Mouse (Mus musculus): ENCODE data around the gene Rnf44. TPM values are rescaled to one million over a fixed set of nuclear protein-coding genes. Genes with fewer than 3 reads are reported as not detected.

Rnf44 gene
- polyA plus RNA-seq, 1 experiment from 2014 or later, result 92.7 TPM

DNA sequence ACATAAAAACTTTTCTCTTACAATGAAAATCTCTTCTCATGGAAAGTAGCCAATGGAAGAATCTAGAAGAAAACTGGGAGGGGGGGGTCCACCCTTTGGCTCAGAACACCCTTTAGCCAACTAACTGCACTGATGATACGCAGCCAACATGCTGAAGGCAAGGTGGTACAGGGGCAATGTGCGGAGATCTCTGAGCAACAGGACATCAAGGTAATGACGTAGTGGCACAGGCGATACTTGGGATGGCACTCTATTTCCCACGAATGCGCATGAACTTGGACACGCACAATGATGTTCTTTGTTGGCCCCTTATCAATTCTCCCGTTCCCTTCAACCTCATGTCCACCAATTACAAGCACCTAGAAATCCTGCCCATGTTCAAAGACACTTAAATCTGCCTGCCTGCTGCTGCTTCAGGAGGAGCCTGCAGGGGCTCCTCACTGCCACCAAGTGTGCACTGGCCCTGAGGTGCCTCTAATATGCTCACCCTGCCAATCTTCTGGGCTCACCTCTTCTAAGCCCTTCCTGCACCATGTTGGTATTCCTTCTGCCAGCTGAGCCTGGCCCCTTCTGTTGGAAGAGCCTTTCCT lies 3.5 kb downstream of the Rnf44 start:
- peaks cover 30% of the 10 kb centered on the region for H3K4me1 ChIP-seq (ENCODE audit: control insufficient read depth, insufficient read depth, low read length)
- H3K9ac ChIP-seq (ENCODE audit: low read depth, low read length), result no peak overlapping the region

DNA sequence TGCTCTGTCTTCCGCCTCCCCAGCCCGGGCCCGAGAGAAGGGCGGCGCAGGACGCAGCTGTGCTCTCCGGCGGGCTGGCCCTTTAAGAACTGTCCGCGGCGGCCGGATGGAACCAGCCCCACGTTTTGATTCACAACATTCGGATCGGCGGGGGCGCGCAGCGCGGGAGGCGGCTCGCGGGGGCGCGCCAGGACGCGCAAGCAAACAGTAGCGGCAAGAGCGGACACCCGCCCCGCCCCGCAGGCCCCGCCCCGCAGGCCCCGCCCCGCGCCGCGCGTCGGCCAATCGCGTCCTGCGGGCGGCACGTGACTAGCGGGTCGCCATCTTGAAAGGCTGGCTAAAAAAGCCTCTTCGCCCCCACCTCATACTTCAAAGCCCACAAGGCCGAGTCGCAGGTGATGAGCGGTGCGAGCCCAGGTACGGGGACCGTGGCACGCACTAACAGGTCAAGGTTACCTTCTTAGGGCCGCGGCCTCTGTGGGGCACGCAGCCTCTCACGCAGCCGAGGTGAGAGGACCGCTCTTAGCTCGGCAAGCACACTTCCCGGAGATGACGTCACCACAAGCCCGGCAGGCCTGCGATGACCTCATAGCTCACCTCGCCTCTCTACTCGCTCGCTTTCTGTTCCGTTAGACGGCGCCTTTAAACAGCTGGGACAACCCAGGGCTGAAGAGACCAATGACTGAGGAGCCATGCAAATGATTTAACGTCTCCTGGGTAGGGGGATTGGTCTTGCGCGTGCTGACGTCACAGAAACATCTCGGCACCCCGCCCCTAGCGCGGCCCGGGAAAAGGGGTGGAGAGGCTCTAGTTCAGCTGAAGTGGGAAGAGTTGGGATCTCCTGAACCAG lies 5.9 kb downstream of the Rnf44 start:
- Histone ChIP-seq H3K4me3 (ENCODE audit: low read length) (peak overlapping the region; percentile 82), H3K9ac (ENCODE audit: low read depth, low read length) (peak overlapping the region; percentile 95), H3K4me2 (replicated peaks; ENCODE audit: low read depth, low read length) (peak overlapping the region; percentile 81), H3K9me3 (ENCODE audit: control insufficient read depth, low read length) (no peaks in the 10 kb centered on the region), H3K4me1 (ENCODE audit: control insufficient read depth, insufficient read depth, low read length) (peaks cover 41% of the 10 kb centered on the region), H3K27ac (ENCODE audit: low read depth, low read length) (peak overlapping the region; percentile 95), H3K36me3 (ENCODE audit: control insufficient read depth, insufficient read depth, low read length) (peaks cover 21% of the 10 kb centered on the region), H3K27me3 (ENCODE audit: control insufficient read depth, insufficient read depth, low read length) (no peaks in the 10 kb centered on the region)
- whole genome bisulfite sequencing, result under 1% methylated on average over 64 of the region's 82 CpGs
- ATAC-seq (ENCODE audit: low FRiP score, low TSS enrichment), result peak; percentile 87

More for the DNA sequence above, 3.5 kb downstream of the Rnf44 start:
- H3K4me2 ChIP-seq (replicated peaks; ENCODE audit: low read depth, low read length), result no peak overlapping the region
- H3K27ac ChIP-seq (ENCODE audit: low read depth, low read length), result no peak overlapping the region
- H3K36me3 ChIP-seq (ENCODE audit: control insufficient read depth, insufficient read depth, low read length), result no peaks in the 10 kb centered on the region
- H3K27me3 ChIP-seq (ENCODE audit: control insufficient read depth, insufficient read depth, low read length), result no peaks in the 10 kb centered on the region
- H3K9me3 ChIP-seq (ENCODE audit: control insufficient read depth, low read length), result no peaks in the 10 kb centered on the region
- 96% methylated on average over 8 of the region's 8 CpGs for whole genome bisulfite sequencing
- no peak overlapping the region for H3K4me3 ChIP-seq (ENCODE audit: low read length)
- ATAC-seq (ENCODE audit: low FRiP score, low TSS enrichment), result no peak

DNA sequence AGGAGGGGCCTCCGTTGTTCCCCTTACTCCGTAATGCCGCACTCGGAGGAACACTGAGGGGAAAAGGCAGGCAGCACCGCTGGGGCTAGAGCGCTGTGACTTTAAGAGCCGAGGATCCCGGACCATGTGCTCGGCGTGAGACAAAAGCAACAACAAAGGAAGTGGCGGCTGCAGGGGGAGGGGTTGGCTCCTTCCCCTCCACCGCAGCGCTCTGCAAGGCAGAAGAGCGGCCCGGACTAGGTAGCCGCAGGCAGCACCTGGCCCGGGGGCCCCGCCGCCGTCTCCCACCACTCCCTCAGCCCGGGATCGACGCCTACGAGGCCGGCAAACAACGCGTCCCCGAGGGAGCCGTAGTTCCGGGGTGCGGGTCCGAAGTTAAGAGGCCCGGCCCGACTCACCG lies 6.6 kb downstream of the Rnf44 start:
- ATAC-seq (ENCODE audit: low FRiP score, low TSS enrichment), result peak; percentile 63
- no peaks in the 10 kb centered on the region for H3K9me3 ChIP-seq (ENCODE audit: control insufficient read depth, low read length)
- peak overlapping the region; percentile 94 for H3K27ac ChIP-seq (ENCODE audit: low read depth, low read length)
- no peaks in the 10 kb centered on the region for H3K27me3 ChIP-seq (ENCODE audit: control insufficient read depth, insufficient read depth, low read length)
- under 1% methylated on average over 34 of the region's 35 CpGs for WGBS
- H3K4me3 ChIP-seq (ENCODE audit: low read length), result peak overlapping the region; percentile 82
- H3K4me2 ChIP-seq (replicated peaks; ENCODE audit: low read depth, low read length), result peak overlapping the region; percentile 81
- H3K36me3 ChIP-seq (ENCODE audit: control insufficient read depth, insufficient read depth, low read length), result peaks cover 28% of the 10 kb centered on the region
- peaks cover 36% of the 10 kb centered on the region for H3K4me1 ChIP-seq (ENCODE audit: control insufficient read depth, insufficient read depth, low read length)
- H3K9ac ChIP-seq (ENCODE audit: low read depth, low read length), result peak overlapping the region; percentile 95

DNA sequence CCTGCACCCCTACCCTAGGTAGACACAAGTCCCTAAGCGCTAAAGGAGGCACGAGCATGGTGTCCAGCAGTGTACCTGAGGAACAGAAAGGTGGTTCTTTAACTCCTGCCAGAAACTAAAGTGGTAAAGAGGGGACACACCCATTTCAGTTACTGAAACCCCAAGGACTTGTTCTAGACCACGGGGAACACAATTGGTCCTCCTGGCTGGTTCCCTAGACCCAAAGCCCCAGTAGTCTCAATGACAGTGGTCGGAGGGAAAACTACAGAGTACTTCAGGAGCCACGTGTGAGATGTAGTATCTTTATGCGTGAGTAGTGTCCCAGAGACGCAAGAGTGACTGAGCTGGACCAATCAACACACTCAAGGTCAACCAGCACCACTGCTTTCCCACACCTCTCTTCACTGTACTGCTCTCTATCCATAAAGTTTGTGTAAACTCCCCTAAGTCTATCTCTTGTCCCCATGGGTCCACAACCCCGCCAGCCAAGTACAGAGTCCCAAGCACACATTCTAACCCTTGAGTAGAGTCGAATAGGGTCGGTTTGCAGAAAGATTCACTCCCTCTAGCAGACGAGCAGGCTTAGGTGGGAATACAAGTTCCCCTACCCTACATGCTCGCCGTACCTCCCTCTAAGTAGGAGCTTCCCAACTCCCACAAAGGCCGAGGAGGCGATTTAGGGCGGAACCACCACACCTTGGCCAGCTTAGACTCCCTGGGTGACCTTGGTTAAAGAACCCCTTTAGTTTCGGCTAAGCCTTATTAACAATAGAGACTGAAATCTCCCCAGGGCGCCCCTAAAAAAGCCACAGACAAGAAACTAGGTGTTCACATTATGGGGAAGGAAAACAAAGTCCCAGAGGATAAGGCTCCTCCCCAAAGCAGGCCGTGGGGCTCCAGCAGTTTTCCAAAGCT lies 7.3 kb downstream of the Rnf44 start:
- no peak for ATAC-seq (ENCODE audit: low FRiP score, low TSS enrichment)
- H3K4me1 ChIP-seq (ENCODE audit: control insufficient read depth, insufficient read depth, low read length), result peaks cover 29% of the 10 kb centered on the region
- peak overlapping the region; percentile 95 for H3K9ac ChIP-seq (ENCODE audit: low read depth, low read length)
- peak overlapping the region; percentile 82 for H3K4me3 ChIP-seq (ENCODE audit: low read length)
- no peaks in the 10 kb centered on the region for H3K9me3 ChIP-seq (ENCODE audit: control insufficient read depth, low read length)
- peak overlapping the region; percentile 81 for H3K4me2 ChIP-seq (replicated peaks; ENCODE audit: low read depth, low read length)
- 5% methylated on average over 19 of the region's 19 CpGs for WGBS
- no peaks in the 10 kb centered on the region for H3K27me3 ChIP-seq (ENCODE audit: control insufficient read depth, insufficient read depth, low read length)
- H3K36me3 ChIP-seq (ENCODE audit: control insufficient read depth, insufficient read depth, low read length), result peaks cover 35% of the 10 kb centered on the region
- peak overlapping the region; percentile 94 for H3K27ac ChIP-seq (ENCODE audit: low read depth, low read length)

DNA sequence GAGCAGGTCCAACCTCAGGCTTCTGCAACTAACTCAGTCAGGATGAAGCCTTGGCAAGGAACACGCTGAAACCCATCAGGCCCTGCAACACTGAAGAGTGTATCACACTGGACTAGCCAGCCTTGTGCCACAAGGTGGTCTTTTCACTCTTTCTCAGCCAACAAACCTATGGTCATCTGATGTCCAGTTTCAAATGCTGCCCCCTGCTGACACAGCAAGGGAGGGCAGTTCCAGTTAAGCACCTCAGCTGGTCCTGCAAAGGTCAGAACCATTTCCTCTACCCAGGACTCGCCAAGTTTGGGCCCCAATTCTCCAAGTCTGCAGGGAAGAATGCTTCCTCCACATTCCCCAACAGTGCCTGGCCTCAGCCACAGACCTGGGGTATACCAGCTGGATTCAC lies 8.5 kb downstream of the Rnf44 start:
- H3K4me2 ChIP-seq (replicated peaks; ENCODE audit: low read depth, low read length), result peak overlapping the region; percentile 81
- H3K27me3 ChIP-seq (ENCODE audit: control insufficient read depth, insufficient read depth, low read length), result no peaks in the 10 kb centered on the region
- H3K9ac ChIP-seq (ENCODE audit: low read depth, low read length), result no peak overlapping the region; the same call in 1 of the 2 replicates
- H3K36me3 ChIP-seq (ENCODE audit: control insufficient read depth, insufficient read depth, low read length), result peaks cover 47% of the 10 kb centered on the region
- peaks cover 32% of the 10 kb centered on the region for H3K4me1 ChIP-seq (ENCODE audit: control insufficient read depth, insufficient read depth, low read length)
- H3K27ac ChIP-seq (ENCODE audit: low read depth, low read length), result no peak overlapping the region
- no peak for ATAC-seq (ENCODE audit: low FRiP score, low TSS enrichment)
- WGBS, result 37% methylated on average over 2 of the region's 2 CpGs
- no peaks in the 10 kb centered on the region for H3K9me3 ChIP-seq (ENCODE audit: control insufficient read depth, low read length)
- peak overlapping the region; percentile 82 for H3K4me3 ChIP-seq (ENCODE audit: low read length)

DNA sequence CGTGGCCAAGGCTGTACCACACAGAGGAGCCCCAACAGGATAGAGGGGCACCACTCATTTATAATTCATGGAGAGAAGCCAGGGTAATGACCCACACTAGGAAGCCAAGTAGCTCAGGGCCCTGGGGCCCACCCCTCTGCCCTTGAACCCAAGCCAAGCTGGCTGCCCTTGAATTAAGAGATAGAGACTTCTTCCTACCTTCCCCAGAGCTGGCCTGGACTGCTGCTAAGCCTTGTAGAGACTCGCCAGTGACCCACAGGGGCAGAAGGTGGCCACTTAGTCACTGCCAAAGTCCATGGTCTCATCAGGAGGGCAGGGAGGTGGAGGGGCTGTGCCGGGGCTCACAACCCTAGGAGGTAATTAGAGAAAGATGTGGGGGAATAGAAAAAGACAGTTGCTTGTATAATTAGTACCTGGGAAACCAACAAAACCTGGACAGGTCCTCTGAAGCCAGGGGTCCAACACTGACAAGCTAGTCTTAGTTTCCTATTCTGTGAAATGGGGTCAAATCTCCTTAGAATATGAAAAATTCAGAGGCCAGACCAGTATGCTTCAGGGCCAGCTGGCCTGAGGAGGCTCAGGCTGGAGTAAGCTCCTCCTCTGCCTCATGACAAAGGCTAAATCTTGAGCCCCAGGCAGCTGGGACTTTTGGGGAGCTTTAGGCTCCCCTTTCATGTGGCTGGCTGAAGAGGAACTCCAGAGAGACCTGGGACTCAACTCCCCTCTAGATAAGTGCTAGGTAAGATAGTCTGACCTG lies 9.4 kb downstream of the Rnf44 start:
- H3K9me3 ChIP-seq (ENCODE audit: control insufficient read depth, low read length), result no peaks in the 10 kb centered on the region
- peaks cover 54% of the 10 kb centered on the region for H3K36me3 ChIP-seq (ENCODE audit: control insufficient read depth, insufficient read depth, low read length)
- H3K4me2 ChIP-seq (replicated peaks; ENCODE audit: low read depth, low read length), result peak overlapping the region; percentile 81; the same call in 1 of the 2 replicates
- H3K9ac ChIP-seq (ENCODE audit: low read depth, low read length), result peak overlapping the region; percentile 29; the same call in 1 of the 2 replicates
- H3K27me3 ChIP-seq (ENCODE audit: control insufficient read depth, insufficient read depth, low read length), result no peaks in the 10 kb centered on the region
- H3K27ac ChIP-seq (ENCODE audit: low read depth, low read length), result no peak overlapping the region
- peaks cover 32% of the 10 kb centered on the region for H3K4me1 ChIP-seq (ENCODE audit: control insufficient read depth, insufficient read depth, low read length)
- 74% methylated on average over 3 of the region's 3 CpGs for WGBS
- no peak for ATAC-seq (ENCODE audit: low FRiP score, low TSS enrichment)
- no peak overlapping the region for H3K4me3 ChIP-seq (ENCODE audit: low read length)

DNA sequence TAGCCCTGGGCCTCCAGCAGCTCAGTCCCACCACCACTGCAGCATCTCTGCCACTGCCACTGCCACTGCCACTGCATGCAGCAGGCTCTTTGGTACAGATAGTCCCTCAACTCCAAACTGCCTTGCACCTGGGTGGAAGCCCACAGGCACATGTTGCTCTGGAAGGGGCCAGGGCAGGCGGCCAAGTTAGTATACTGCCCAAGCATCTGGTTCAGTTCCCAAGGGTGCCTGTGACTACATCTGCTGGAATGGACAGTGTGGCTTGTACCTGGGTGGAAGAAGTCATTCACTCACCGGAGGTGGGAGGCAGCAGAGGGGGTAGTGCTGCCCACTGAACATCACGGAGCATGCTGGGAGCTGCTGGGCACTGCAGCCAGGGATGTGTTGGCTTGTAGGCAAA lies 10.4 kb downstream of the Rnf44 start:
- Histone ChIP-seq H3K36me3 (ENCODE audit: control insufficient read depth, insufficient read depth, low read length) (peaks cover 62% of the 10 kb centered on the region), H3K27ac (ENCODE audit: low read depth, low read length) (no peak overlapping the region), H3K9me3 (ENCODE audit: control insufficient read depth, low read length) (no peaks in the 10 kb centered on the region), H3K4me3 (ENCODE audit: low read length) (no peak overlapping the region), H3K9ac (ENCODE audit: low read depth, low read length) (no peak overlapping the region), H3K27me3 (ENCODE audit: control insufficient read depth, insufficient read depth, low read length) (no peaks in the 10 kb centered on the region), H3K4me2 (replicated peaks; ENCODE audit: low read depth, low read length) (no peak overlapping the region), H3K4me1 (ENCODE audit: control insufficient read depth, insufficient read depth, low read length) (peaks cover 26% of the 10 kb centered on the region)
- 89% methylated on average over 3 of the region's 3 CpGs for WGBS
- no peak for ATAC-seq (ENCODE audit: low FRiP score, low TSS enrichment)

DNA sequence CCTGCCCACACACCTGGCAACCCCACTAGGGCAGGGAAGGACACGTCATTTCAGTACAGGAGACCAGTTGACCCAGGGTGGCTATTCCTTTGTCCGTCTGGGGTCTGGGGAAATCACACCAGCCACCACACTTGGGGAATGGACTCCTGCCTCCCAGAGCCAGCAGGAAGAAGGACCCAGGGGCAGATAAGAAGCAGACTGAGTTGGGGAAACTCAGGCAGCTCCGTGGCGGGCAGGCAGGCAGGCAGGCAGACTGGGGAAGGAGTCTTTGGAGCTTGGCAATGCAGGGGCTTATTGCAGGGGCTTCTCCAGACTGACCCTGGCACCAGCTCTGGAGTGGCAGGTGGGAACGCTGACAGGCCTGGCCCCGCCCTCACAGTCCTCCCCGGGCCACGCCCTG lies 12.4 kb downstream of the Rnf44 start:
- Histone ChIP-seq H3K4me3 (ENCODE audit: low read length) (no peak overlapping the region), H3K36me3 (ENCODE audit: control insufficient read depth, insufficient read depth, low read length) (peaks cover 62% of the 10 kb centered on the region), H3K4me2 (replicated peaks; ENCODE audit: low read depth, low read length) (no peak overlapping the region), H3K27me3 (ENCODE audit: control insufficient read depth, insufficient read depth, low read length) (no peaks in the 10 kb centered on the region), H3K9me3 (ENCODE audit: control insufficient read depth, low read length) (no peaks in the 10 kb centered on the region), H3K9ac (ENCODE audit: low read depth, low read length) (no peak overlapping the region), H3K27ac (ENCODE audit: low read depth, low read length) (no peak overlapping the region), H3K4me1 (ENCODE audit: control insufficient read depth, insufficient read depth, low read length) (peaks cover 24% of the 10 kb centered on the region)
- ATAC-seq (ENCODE audit: low FRiP score, low TSS enrichment), result no peak
- WGBS, result 80% methylated on average over 8 of the region's 8 CpGs
